Mouse (Mus musculus) MEL (cell line): Measurements from ENCODE around the gene Dnaic1.

Experiments
- CTCF ChIP-seq, 3 experiments: IDR thresholded peaks in 2 of 3; conservative IDR thresholded peaks in 1 of 3; 2 replicates each; pipeline ENCODE4 v1.5.1; 2011 to 2012; ENCODE audit warnings: low read length in 3 of 3, low read depth in 2 of 3, mild to moderate bottlenecking in 2 of 3, improper control_type of control experiment in 1 of 3, inconsistent platforms in 1 of 3, mixed read lengths in 1 of 3, moderate library complexity in 1 of 3; ENCODE audit not compliant: control insufficient read depth in 1 of 3, insufficient read depth in 1 of 3, poor library complexity in 1 of 3, severe bottlenecking in 1 of 3
- EP300 ChIP-seq, 2 experiments: IDR thresholded peaks; 2 replicates each; pipeline ENCODE4 v1.6.1; 2011; ENCODE audit warnings: improper control_type of control experiment in 2 of 2, low read length in 2 of 2, low read depth in 1 of 2, mild to moderate bottlenecking in 1 of 2
- MAZ ChIP-seq: IDR thresholded peaks from 2 replicates; pipeline ENCODE4 v1.6.1; 2012; ENCODE audit warnings: low read depth, mild to moderate bottlenecking, inconsistent platforms, low read length, improper control_type of control experiment
- TCF12 ChIP-seq: IDR thresholded peaks from 2 replicates; pipeline ENCODE4 v1.6.1; 2014; ENCODE audit warnings: low read depth, mild to moderate bottlenecking, inconsistent platforms, low read length, improper control_type of control experiment, moderate library complexity

GRCm38 (mm10) chr4:41648627-41649026 is 79.1 kb downstream of the Dnaic1 start:
- TF ChIP-seq CTCF (IDR thresholded peaks at IDR 0.05 in 2 of 3, conservative IDR thresholded peaks at IDR 0.05 in 1 of 3; ENCODE audit: control insufficient read depth in 1 of 3, insufficient read depth in 1 of 3, low read depth in 2 of 3, low read length in 3 of 3, poor library complexity in 1 of 3, severe bottlenecking in 1 of 3) (no peak), TCF12 (peak; percentile 41; the same call in 1 of the 2 replicates), MAZ (no peak), EP300 (IDR thresholded peaks at IDR 0.05; ENCODE audit: low read depth in 1 of 2, low read length in 2 of 2) (peak; percentile 38 to 51; a peak in 2 of 4 replicates)
